Mouse (Mus musculus): ENCODE results near the gene Plpp1.

DNA sequence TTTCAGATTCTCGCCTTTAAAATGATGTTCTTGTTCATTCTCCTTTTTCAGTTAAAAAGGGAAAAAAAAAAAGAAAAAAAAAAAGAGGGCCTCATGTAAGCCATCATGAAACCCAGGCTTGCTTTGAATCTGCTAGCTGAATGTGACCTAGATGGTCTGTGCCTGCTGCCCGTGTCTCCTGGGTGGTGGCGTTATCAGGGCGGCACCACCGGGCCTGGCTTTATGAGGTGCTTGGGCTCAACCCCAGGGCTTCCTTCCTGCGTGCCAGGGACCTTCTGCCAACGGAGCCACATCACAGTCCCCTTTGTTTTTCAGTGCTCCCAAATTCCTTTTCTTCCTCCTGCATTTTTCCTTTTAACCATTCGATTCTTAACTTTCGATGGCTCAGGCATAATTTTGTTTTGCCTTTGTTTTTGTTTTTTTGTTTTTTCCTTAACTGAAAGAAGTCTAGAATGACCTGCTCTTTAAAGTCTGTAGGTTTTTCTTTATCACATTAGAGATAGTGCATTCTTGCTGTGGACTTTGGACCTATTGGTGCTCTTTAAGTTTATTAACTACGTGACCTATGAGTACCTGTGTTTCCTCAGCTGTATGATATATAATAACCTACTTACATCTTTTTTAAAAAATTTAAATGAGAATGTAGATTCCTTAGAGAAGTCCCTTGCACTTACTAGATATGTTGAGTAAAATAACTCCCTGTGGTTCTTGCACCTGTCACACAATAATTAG lies 7.5 kb downstream of the Plpp1 start:
- TF ChIP-seq CTCF (IDR thresholded peaks at IDR 0.05 in 2 of 3, conservative IDR thresholded peaks at IDR 0.05 in 1 of 3; ENCODE audit: control insufficient read depth in 1 of 3, insufficient read depth in 1 of 3, low read depth in 2 of 3, low read length in 3 of 3, poor library complexity in 1 of 3, severe bottlenecking in 1 of 3) (no peak), POLR2A (IDR thresholded peaks at IDR 0.05; ENCODE audit: control insufficient read depth in 1 of 2, insufficient read depth in 1 of 2, low read depth in 1 of 2, low read length in 2 of 2, poor library complexity in 1 of 2) (no peak), ETS1 (IDR thresholded peaks at IDR 0.05; ENCODE audit: low read depth, low read length) (no peak), POLR2AphosphoS5 (IDR thresholded peaks at IDR 0.05; ENCODE audit: borderline replicate concordance, low read depth, low read length) (no peak), ZNF384 (IDR thresholded peaks at IDR 0.05; ENCODE audit: low read depth, low read length) (no peak), ZC3H11A (IDR thresholded peaks at IDR 0.05; ENCODE audit: low read depth, low read length) (no peak), HCFC1 (IDR thresholded peaks at IDR 0.05; ENCODE audit: low read depth, low read length) (no peak), NELFE (IDR thresholded peaks at IDR 0.05; ENCODE audit: low read depth, low read length) (no peak), TAL1 (IDR thresholded peaks at IDR 0.05; ENCODE audit: low read length) (no peak), JUND (IDR thresholded peaks at IDR 0.05; ENCODE audit: low read depth, low read length) (no peak), CHD1 (IDR thresholded peaks at IDR 0.05; ENCODE audit: low read depth, low read length) (no peak), TBP (IDR thresholded peaks at IDR 0.05; ENCODE audit: low read depth, low read length) (no peak), MAX (IDR thresholded peaks at IDR 0.05; ENCODE audit: low read length) (no peak)

Data from MEL (cell line).